Mouse (Mus musculus): Measurements from ENCODE around the gene Arel1. TPM values are rescaled to one million over a fixed set of nuclear protein-coding genes. Genes with fewer than 3 reads are reported as not detected.

The Arel1 gene
- 31.0 TPM for polyA plus RNA-seq (2014; fragmentation: Illumina TruSeq; extraction: RNeasy Lipid Tissue Mini Kit (QIAGEN cat#74804); ENCODE audit: low read depth, low replicate concordance)

GRCm38 (mm10) chr12:84970428-84971096, at the start of gene Arel1, which contains the start of gene Fcf1:
Gene Arel1, minus strand, starts transcription at chr12:84970900.
Gene Fcf1, plus strand, starts transcription at chr12:84970897.

DNA sequence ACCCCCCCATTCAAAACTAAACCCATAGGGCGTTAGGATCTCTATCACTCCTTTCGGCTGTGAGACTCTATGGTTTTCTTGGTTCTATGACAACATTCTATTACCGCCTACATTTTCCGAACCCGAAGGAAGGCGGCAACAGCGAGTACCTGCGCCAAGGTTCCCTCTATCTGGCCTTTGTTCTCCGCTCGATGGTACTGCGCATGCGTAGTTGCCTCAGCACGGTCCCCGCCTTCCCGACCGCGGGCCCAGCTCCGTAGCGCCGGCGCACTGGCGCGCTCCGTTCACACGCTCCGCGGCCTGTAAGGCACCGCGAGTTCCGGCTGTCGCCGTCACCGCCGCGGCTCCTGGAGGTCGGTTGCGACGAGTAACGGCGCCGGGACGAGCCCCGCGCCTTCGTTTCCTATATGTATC, 25.4 kb upstream of the Arel1 start, which contains the start of gene Ylpm1:
Ylpm1 (plus strand) TSS at position 239 of the 414 bp plus-strand sequence.

DNA sequence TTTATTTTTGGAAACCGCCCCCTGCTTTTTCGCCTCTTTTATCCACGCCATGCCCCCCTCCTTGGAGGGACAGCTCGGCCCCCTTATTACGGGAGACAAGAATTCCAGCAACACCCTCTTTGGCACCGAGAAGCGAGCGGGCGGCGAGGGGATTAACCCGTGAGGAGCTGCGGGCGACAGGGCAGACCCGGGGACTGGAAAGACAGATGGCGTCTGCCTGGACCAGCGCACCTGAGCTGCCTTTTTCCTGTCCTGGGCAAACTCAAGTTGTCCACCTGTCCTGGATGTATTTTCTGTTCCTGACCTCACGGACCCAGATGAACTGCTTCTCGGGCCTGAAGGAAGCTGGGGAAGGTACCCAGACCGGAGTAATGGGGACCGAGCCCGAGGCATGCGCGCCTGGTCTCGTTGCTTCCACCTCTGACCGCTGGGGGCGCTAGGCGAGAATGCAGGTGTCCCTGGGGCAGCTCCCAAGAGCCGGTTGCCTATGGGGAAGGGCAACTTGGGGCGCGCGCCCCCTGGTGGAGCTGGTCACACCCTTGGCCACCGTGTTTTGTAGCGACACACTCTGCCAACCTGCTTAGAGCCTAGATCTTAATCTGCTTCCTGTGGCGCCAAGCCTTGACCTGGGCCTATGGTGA, 94.1 kb downstream of the Arel1 start, which contains the start of gene Ltbp2:
Ltbp2 (minus strand) TSS at position 52 of the 641 bp plus-strand sequence.

Other genes with a start within 250 kb of the Arel1 start
- gene Npc2, start 197.7 kb downstream of the Arel1 start, polyA plus RNA-seq (2014; fragmentation: Illumina TruSeq; extraction: RNeasy Lipid Tissue Mini Kit (QIAGEN cat#74804); ENCODE audit: low read depth, low replicate concordance), result 38.0 TPM
- 125 TPM for gene Isca2, start 197.6 kb downstream of the Arel1 start, polyA plus RNA-seq (2014; fragmentation: Illumina TruSeq; extraction: RNeasy Lipid Tissue Mini Kit (QIAGEN cat#74804); ENCODE audit: low read depth, low replicate concordance)
- 3.1 TPM for gene Ltbp2, start 94.4 kb downstream of the Arel1 start, polyA plus RNA-seq (2014; fragmentation: Illumina TruSeq; extraction: RNeasy Lipid Tissue Mini Kit (QIAGEN cat#74804); ENCODE audit: low read depth, low replicate concordance)
- 53.0 TPM for gene Fcf1, start within 50 bp of the Arel1 start, polyA plus RNA-seq (2014; fragmentation: Illumina TruSeq; extraction: RNeasy Lipid Tissue Mini Kit (QIAGEN cat#74804); ENCODE audit: low read depth, low replicate concordance)
- gene Ylpm1, start 25.4 kb upstream of the Arel1 start, polyA plus RNA-seq (2014; fragmentation: Illumina TruSeq; extraction: RNeasy Lipid Tissue Mini Kit (QIAGEN cat#74804); ENCODE audit: low read depth, low replicate concordance), result 23.5 TPM
- gene Prox2, start 139.9 kb upstream of the Arel1 start, polyA plus RNA-seq (2014; fragmentation: Illumina TruSeq; extraction: RNeasy Lipid Tissue Mini Kit (QIAGEN cat#74804); ENCODE audit: low read depth, low replicate concordance), result 2.2 TPM
- 505 TPM for gene Dlst, start 139.9 kb upstream of the Arel1 start, polyA plus RNA-seq (2014; fragmentation: Illumina TruSeq; extraction: RNeasy Lipid Tissue Mini Kit (QIAGEN cat#74804); ENCODE audit: low read depth, low replicate concordance)
- 1.9 TPM for gene Rps6kl1, start 180.4 kb upstream of the Arel1 start, polyA plus RNA-seq (2014; fragmentation: Illumina TruSeq; extraction: RNeasy Lipid Tissue Mini Kit (QIAGEN cat#74804); ENCODE audit: low read depth, low replicate concordance)
- 5.2 TPM for gene Pgf, start 206.9 kb upstream of the Arel1 start, polyA plus RNA-seq (2014; fragmentation: Illumina TruSeq; extraction: RNeasy Lipid Tissue Mini Kit (QIAGEN cat#74804); ENCODE audit: low read depth, low replicate concordance)
- 33.5 TPM for gene Eif2b2, start 248.6 kb upstream of the Arel1 start, polyA plus RNA-seq (2014; fragmentation: Illumina TruSeq; extraction: RNeasy Lipid Tissue Mini Kit (QIAGEN cat#74804); ENCODE audit: low read depth, low replicate concordance)